Mouse (Mus musculus) macrophage (primary cell): Measurements from ENCODE around the gene Kalrn. TPM values are rescaled to one million over a fixed set of nuclear protein-coding genes. Genes with fewer than 3 reads are reported as not detected.

Experiments used
- H3K27ac ChIP-seq: fragments of 350-480 bp; formaldehyde crosslinking; 2 replicates; pipeline ENCODE4 v1.9.0; 2021
- H3K36me3 ChIP-seq: fragments of 350-480 bp; formaldehyde crosslinking; 2 replicates; pipeline ENCODE4 v1.9.0; 2021; ENCODE audit errors: inconsistent target
- H3K4me3 ChIP-seq: fragments of 350-480 bp; formaldehyde crosslinking; 2 replicates; pipeline ENCODE4 v1.9.0; 2021; ENCODE audit errors: inconsistent target
- H3K79me2 ChIP-seq: fragments of 350-480 bp; formaldehyde crosslinking; 2 replicates; pipeline ENCODE4 v1.9.0; 2021; ENCODE audit errors: inconsistent target
- WGBS: methylation state at CpG from one replicate; pipeline ENCODE4 v1.1.7; 2026; ENCODE audit warnings: inconsistent platforms; ENCODE audit not compliant: missing documents; 5-methylcytosine and 5-hydroxymethylcytosine counted together
- polyA plus RNA-seq: library from polyadenylated mRNA; stranded (reverse); fragments of 250-400 nt; gene quantifications from 3 replicates; pipeline ENCODE4 v1.2.4, GENCODE M21; 2018; ENCODE audit warnings: inconsistent platforms

Gene Kalrn
- polyA plus RNA-seq, 1 experiment from 2014 or later, result 0.32 TPM

- Histone ChIP-seq H3K4me3 (no peak overlapping the region), H3K79me2 (peaks cover 35% of the 10 kb centered on the region; the same call in 1 of the 2 replicates), H3K27ac (peak overlapping the region; percentile 95), H3K36me3 (0 out of 2 replicates have a peak, but pooled peaks cover 7% of the 10 kb centered on the region)
- WGBS, result 8% methylated on average over 3 of the region's 4 CpGs
These were observed 636.4 kb downstream of the Kalrn start for GRCm38 (mm10) chr16:33936885-33937284.

GRCm38 (mm10) chr16:33935407-33935785, 637.9 kb downstream of the Kalrn start:
- 97% methylated on average over 6 of the region's 6 CpGs for WGBS

GRCm38 (mm10) chr16:33934701-33935406, 638.5 kb downstream of the Kalrn start:
- Histone ChIP-seq H3K27ac (peak overlapping the region; percentile 95), H3K36me3 (no peaks in the 10 kb centered on the region), H3K79me2 (peaks cover 41% of the 10 kb centered on the region; the same call in 1 of the 2 replicates), H3K4me3 (no peak overlapping the region)
- 66% methylated on average over 4 of the region's 5 CpGs for WGBS

More at GRCm38 (mm10) chr16:33935407-33935785, 637.9 kb downstream of the Kalrn start:
- H3K27ac ChIP-seq, result peak overlapping the region; percentile 95
- H3K36me3 ChIP-seq, result no peaks in the 10 kb centered on the region
- peaks cover 39% of the 10 kb centered on the region; the same call in 1 of the 2 replicates for H3K79me2 ChIP-seq
- H3K4me3 ChIP-seq, result no peak overlapping the region

GRCm38 (mm10) chr16:33933411-33933810, 639.9 kb downstream of the Kalrn start:
- no peak overlapping the region for H3K4me3 ChIP-seq
- peak overlapping the region; percentile 95 for H3K27ac ChIP-seq
- 92% methylated on average over 11 of the region's 11 CpGs for WGBS
- peaks cover 28% of the 10 kb centered on the region; the same call in 1 of the 2 replicates for H3K79me2 ChIP-seq
- no peaks in the 10 kb centered on the region for H3K36me3 ChIP-seq

- H3K27ac ChIP-seq, result 0 out of 2 replicates have a peak overlapping the region, but pooled peaks have one; percentile 10
- 34% methylated on average over 5 of the region's 5 CpGs for WGBS
- no peak overlapping the region for H3K4me3 ChIP-seq
- H3K36me3 ChIP-seq, result no peaks in the 10 kb centered on the region
- H3K79me2 ChIP-seq, result peaks cover 33% of the 10 kb centered on the region; the same call in 1 of the 2 replicates
These were observed 641.2 kb downstream of the Kalrn start for GRCm38 (mm10) chr16:33932126-33932525.

GRCm38 (mm10) chr16:33931682-33932081, 641.6 kb downstream of the Kalrn start:
- 0 out of 2 replicates have a peak overlapping the region, but pooled peaks have one; percentile 10 for H3K27ac ChIP-seq
- H3K79me2 ChIP-seq, result peaks cover 37% of the 10 kb centered on the region; the same call in 1 of the 2 replicates
- H3K4me3 ChIP-seq, result no peak overlapping the region
- 67% methylated on average over 1 of the region's 2 CpGs for WGBS
- H3K36me3 ChIP-seq, result no peaks in the 10 kb centered on the region

GRCm38 (mm10) chr16:33930785-33931184, 642.5 kb downstream of the Kalrn start:
- 100% methylated on average over 6 of the region's 6 CpGs for WGBS
- no peak overlapping the region for H3K27ac ChIP-seq
- H3K79me2 ChIP-seq, result peaks cover 41% of the 10 kb centered on the region; the same call in 1 of the 2 replicates
- H3K4me3 ChIP-seq, result no peak overlapping the region
- H3K36me3 ChIP-seq, result no peaks in the 10 kb centered on the region

- H3K27ac ChIP-seq, result no peak overlapping the region
- 85% methylated on average over 9 of the region's 9 CpGs for WGBS
- peaks cover 46% of the 10 kb centered on the region; the same call in 1 of the 2 replicates for H3K79me2 ChIP-seq
- H3K4me3 ChIP-seq, result no peak overlapping the region
- no peaks in the 10 kb centered on the region for H3K36me3 ChIP-seq
These were observed 644.4 kb downstream of the Kalrn start for GRCm38 (mm10) chr16:33928788-33929462.

GRCm38 (mm10) chr16:33927263-33927824, 646.0 kb downstream of the Kalrn start:
- no peak overlapping the region for H3K27ac ChIP-seq
- H3K79me2 ChIP-seq, result peaks cover 42% of the 10 kb centered on the region; the same call in 1 of the 2 replicates
- H3K4me3 ChIP-seq, result no peak overlapping the region
- 87% methylated on average over 6 of the region's 6 CpGs for WGBS
- H3K36me3 ChIP-seq, result no peaks in the 10 kb centered on the region

GRCm38 (mm10) chr16:33923758-33924157, 649.6 kb downstream of the Kalrn start:
- peak overlapping the region; percentile 100 for H3K27ac ChIP-seq
- H3K79me2 ChIP-seq, result peaks cover 47% of the 10 kb centered on the region; the same call in 1 of the 2 replicates
- H3K4me3 ChIP-seq, result no peak overlapping the region
- 80% methylated on average over 8 of the region's 8 CpGs for whole genome bisulfite sequencing
- peaks cover 10% of the 10 kb centered on the region; the same call in 1 of the 2 replicates for H3K36me3 ChIP-seq

- H3K4me3 ChIP-seq, result no peak overlapping the region
- peak overlapping the region; percentile 100 for H3K27ac ChIP-seq
- WGBS, result 15% methylated on average over 5 of the region's 5 CpGs
These were observed 650.4 kb downstream of the Kalrn start for GRCm38 (mm10) chr16:33923001-33923316.

GRCm38 (mm10) chr16:33922111-33923000, 651.0 kb downstream of the Kalrn start:
- Histone ChIP-seq H3K79me2 (peaks cover 44% of the 10 kb centered on the region; the same call in 1 of the 2 replicates), H3K4me3 (no peak overlapping the region), H3K36me3 (peaks cover 10% of the 10 kb centered on the region; the same call in 1 of the 2 replicates), H3K27ac (peak overlapping the region; percentile 100)
- under 1% methylated on average over 18 of the region's 18 CpGs for WGBS

More at GRCm38 (mm10) chr16:33923001-33923316, 650.4 kb downstream of the Kalrn start:
- H3K79me2 ChIP-seq, result peaks cover 47% of the 10 kb centered on the region; the same call in 1 of the 2 replicates
- H3K36me3 ChIP-seq, result peaks cover 10% of the 10 kb centered on the region; the same call in 1 of the 2 replicates

GRCm38 (mm10) chr16:33921514-33921913, 651.8 kb downstream of the Kalrn start:
- Histone ChIP-seq H3K79me2 (peaks cover 37% of the 10 kb centered on the region; the same call in 1 of the 2 replicates), H3K36me3 (peaks cover 10% of the 10 kb centered on the region; the same call in 1 of the 2 replicates), H3K27ac (peak overlapping the region; percentile 100), H3K4me3 (no peak overlapping the region)
- 4% methylated on average over 5 of the region's 5 CpGs for WGBS
